Mouse (Mus musculus): Measurements from ENCODE around the gene Olfr348. TPM values are rescaled to one million over a fixed set of nuclear protein-coding genes. Genes with fewer than 3 reads are reported as not detected.

The Olfr348 gene
- polyA plus RNA-seq (2014; fragmentation: Nextera tagmentation; extraction: Ambion mirVana), result not detected in 2 replicates

DNA sequence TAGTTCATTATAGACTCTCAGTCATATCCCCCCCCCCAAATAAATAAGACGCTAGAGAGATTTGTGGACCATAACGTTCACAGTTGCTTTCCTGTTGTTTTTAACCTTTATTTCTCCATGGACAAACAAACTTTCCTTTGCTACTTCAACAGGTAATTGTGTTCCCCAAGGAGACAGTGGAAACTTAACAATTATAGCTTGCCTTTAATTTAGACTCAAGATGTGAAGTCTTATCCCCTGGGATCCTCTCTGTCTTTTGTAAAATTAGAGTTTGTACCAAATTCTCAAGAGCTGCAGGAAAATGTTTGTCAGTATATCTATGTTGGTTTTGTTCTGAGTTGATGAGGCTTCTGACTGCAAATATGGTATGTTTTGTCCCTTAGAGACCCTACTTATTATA lies at the start of gene Olfr348:
Gene Olfr348, plus strand, starts transcription at position 301 of the 400 bp plus-strand sequence.
- DNase-seq (ENCODE audit: low spot score), result no peak
- Histone ChIP-seq H3K27me3 (ENCODE audit: control insufficient read depth, insufficient read depth, low read length) (no peaks in the 10 kb centered on the region), H3K4me2 (replicated peaks; ENCODE audit: low read depth, low read length) (no peak within 1 kb of the TSS), H3K4me3 (ENCODE audit: low read depth, low read length) (no peak within 1 kb of the TSS), H3K4me1 (replicated peaks; ENCODE audit: control insufficient read depth, insufficient read depth, low read length) (no peaks in the 10 kb centered on the region), H3K9ac (ENCODE audit: low read depth, low read length) (no peak within 1 kb of the TSS), H3K9me3 (ENCODE audit: control insufficient read depth, low read length) (peaks cover 3% of the 10 kb centered on the region; the same call in 1 of the 2 replicates), H3K27ac (ENCODE audit: low read depth, low read length) (no peak within 1 kb of the TSS), H3K36me3 (ENCODE audit: control insufficient read depth, insufficient read depth, low read length) (no peaks in the 10 kb centered on the region)
- ATAC-seq (ENCODE audit: low FRiP score), result no peak
- 71% methylated on average over 2 of the region's 2 CpGs for WGBS

DNA sequence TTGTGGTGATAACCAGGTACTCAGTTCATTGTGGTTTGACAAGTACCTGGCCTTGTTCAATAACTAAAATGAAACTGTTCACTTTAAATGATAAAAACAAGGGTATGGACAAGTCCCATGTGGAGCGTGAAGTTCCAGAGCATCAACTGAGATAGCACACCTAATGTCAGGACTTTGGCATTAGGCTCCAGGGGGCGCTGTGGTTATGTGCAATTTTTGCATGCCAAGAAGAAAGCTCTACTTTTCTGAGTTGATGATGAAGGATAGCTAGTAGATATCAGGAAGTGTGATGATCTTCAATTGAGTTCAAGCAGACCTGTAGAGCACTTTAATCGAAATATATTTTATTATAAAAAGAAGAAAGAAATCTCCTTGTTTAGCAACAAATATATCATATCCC lies 47.9 kb upstream of the Olfr348 start:
- H3K36me3 ChIP-seq (ENCODE audit: control insufficient read depth, insufficient read depth, low read length), result no peaks in the 10 kb centered on the region
- 64% methylated on average over 3 of the region's 3 CpGs for WGBS
- no peak for ATAC-seq (ENCODE audit: low FRiP score)
- DNase-seq (ENCODE audit: low spot score), result no peak
- H3K27ac ChIP-seq (ENCODE audit: low read depth, low read length), result no peak overlapping the region
- H3K27me3 ChIP-seq (ENCODE audit: control insufficient read depth, insufficient read depth, low read length), result no peaks in the 10 kb centered on the region
- no peaks in the 10 kb centered on the region for H3K4me1 ChIP-seq (replicated peaks; ENCODE audit: control insufficient read depth, insufficient read depth, low read length)
- H3K4me2 ChIP-seq (replicated peaks; ENCODE audit: low read depth, low read length), result no peak overlapping the region
- no peaks in the 10 kb centered on the region; the same call in 1 of the 2 replicates for H3K9me3 ChIP-seq (ENCODE audit: control insufficient read depth, low read length)
- no peak overlapping the region for H3K9ac ChIP-seq (ENCODE audit: low read depth, low read length)
- no peak overlapping the region for H3K4me3 ChIP-seq (ENCODE audit: low read depth, low read length)

DNA sequence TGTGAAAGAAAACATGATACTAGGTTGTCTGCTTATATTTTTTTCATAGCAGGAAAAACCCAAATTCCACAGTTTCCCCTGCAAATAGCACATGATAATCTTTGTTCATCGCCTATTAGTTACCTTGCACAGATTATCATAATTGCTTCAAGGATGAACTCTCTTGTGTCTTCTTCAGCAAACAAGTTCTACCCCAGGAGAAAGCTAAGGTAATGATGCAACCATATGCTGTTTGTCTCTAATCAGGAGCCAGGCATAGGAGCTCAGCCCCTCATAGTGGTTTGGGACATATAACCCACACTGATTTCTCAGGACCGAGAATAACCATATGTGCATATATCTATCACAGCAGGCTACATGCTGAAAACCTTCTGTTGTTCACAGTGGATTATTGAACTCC lies 6.2 kb downstream of the Olfr348 start, which contains the start of gene Olfr50:
Gene Olfr50, plus strand, starts transcription at position 301 of the 400 bp plus-strand sequence.
- Histone ChIP-seq H3K9ac (ENCODE audit: low read depth, low read length) (no peak within 1 kb of the TSS), H3K27me3 (ENCODE audit: control insufficient read depth, insufficient read depth, low read length) (no peaks in the 10 kb centered on the region), H3K27ac (ENCODE audit: low read depth, low read length) (no peak within 1 kb of the TSS), H3K9me3 (ENCODE audit: control insufficient read depth, low read length) (peaks cover 3% of the 10 kb centered on the region; the same call in 1 of the 2 replicates), H3K36me3 (ENCODE audit: control insufficient read depth, insufficient read depth, low read length) (no peaks in the 10 kb centered on the region), H3K4me3 (ENCODE audit: low read depth, low read length) (no peak within 1 kb of the TSS), H3K4me2 (replicated peaks; ENCODE audit: low read depth, low read length) (no peak within 1 kb of the TSS), H3K4me1 (replicated peaks; ENCODE audit: control insufficient read depth, insufficient read depth, low read length) (no peaks in the 10 kb centered on the region)
- DNase-seq (ENCODE audit: low spot score) (no peak), ATAC-seq (ENCODE audit: low FRiP score) (no peak)
- 82% methylated on average over 2 of the region's 2 CpGs for WGBS

DNA sequence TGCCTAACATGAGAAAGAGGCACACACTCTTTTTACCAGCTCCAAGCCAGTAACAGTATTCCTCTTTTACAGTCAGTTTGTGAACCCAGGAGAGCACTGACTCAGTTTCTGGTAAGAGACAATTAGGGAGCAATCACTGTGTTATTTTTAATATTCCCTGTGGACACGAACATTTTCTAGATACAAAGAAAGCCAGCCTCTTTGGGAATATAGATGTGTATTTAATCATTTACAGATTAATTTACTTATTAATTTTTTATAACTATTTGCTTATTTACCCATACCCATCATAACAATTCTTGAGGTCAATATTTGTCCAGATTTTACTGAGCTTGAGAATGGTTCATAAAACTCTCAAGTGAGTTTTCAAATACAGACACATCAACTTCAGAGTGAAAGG lies 32.9 kb downstream of the Olfr348 start, which contains the start of gene Olfr3:
Gene Olfr3, minus strand, starts transcription at position 101 of the 400 bp plus-strand sequence.
- Histone ChIP-seq H3K9ac (ENCODE audit: low read depth, low read length) (no peak within 1 kb of the TSS), H3K27me3 (ENCODE audit: control insufficient read depth, insufficient read depth, low read length) (no peaks in the 10 kb centered on the region), H3K36me3 (ENCODE audit: control insufficient read depth, insufficient read depth, low read length) (no peaks in the 10 kb centered on the region), H3K4me2 (replicated peaks; ENCODE audit: low read depth, low read length) (no peak within 1 kb of the TSS), H3K4me3 (ENCODE audit: low read depth, low read length) (no peak within 1 kb of the TSS), H3K27ac (ENCODE audit: low read depth, low read length) (no peak within 1 kb of the TSS), H3K4me1 (replicated peaks; ENCODE audit: control insufficient read depth, insufficient read depth, low read length) (no peaks in the 10 kb centered on the region), H3K9me3 (ENCODE audit: control insufficient read depth, low read length) (no peaks in the 10 kb centered on the region; the same call in 1 of the 2 replicates)
- 72% methylated on average over 1 of the region's 1 CpGs for WGBS
- DNase-seq (ENCODE audit: low spot score) (no peak), ATAC-seq (ENCODE audit: low FRiP score) (no peak)

Other genes with a start within 250 kb of the Olfr348 start
- not detected in 2 replicates for gene Olfr344, start 217.6 kb upstream of the Olfr348 start, polyA plus RNA-seq (2014; fragmentation: Nextera tagmentation; extraction: Ambion mirVana)
- gene Olfr345, start 144.2 kb upstream of the Olfr348 start, polyA plus RNA-seq (2014; fragmentation: Nextera tagmentation; extraction: Ambion mirVana), result not detected in 2 replicates
- not detected in 2 replicates for gene Olfr346, start 98.5 kb upstream of the Olfr348 start, polyA plus RNA-seq (2014; fragmentation: Nextera tagmentation; extraction: Ambion mirVana)
- gene Olfr347, start 52.4 kb upstream of the Olfr348 start, polyA plus RNA-seq (2014; fragmentation: Nextera tagmentation; extraction: Ambion mirVana), result not detected in 2 replicates
- not detected in 2 replicates for gene Olfr50, start 6.3 kb downstream of the Olfr348 start, polyA plus RNA-seq (2014; fragmentation: Nextera tagmentation; extraction: Ambion mirVana)
- gene Olfr3, start 32.8 kb downstream of the Olfr348 start, polyA plus RNA-seq (2014; fragmentation: Nextera tagmentation; extraction: Ambion mirVana), result not detected in 2 replicates
- not detected in 2 replicates for gene Olfr350, start 62.0 kb downstream of the Olfr348 start, polyA plus RNA-seq (2014; fragmentation: Nextera tagmentation; extraction: Ambion mirVana)
- gene Olfr351, start 78.4 kb downstream of the Olfr348 start, polyA plus RNA-seq (2014; fragmentation: Nextera tagmentation; extraction: Ambion mirVana), result not detected in 2 replicates
- gene Olfr352, start 84.2 kb downstream of the Olfr348 start, polyA plus RNA-seq (2014; fragmentation: Nextera tagmentation; extraction: Ambion mirVana), result not detected in 2 replicates
- not detected in 2 replicates for gene Olfr353, start 108.7 kb downstream of the Olfr348 start, polyA plus RNA-seq (2014; fragmentation: Nextera tagmentation; extraction: Ambion mirVana)
- not detected in 2 replicates for gene Olfr354, start 121.4 kb downstream of the Olfr348 start, polyA plus RNA-seq (2014; fragmentation: Nextera tagmentation; extraction: Ambion mirVana)
- not detected in 2 replicates for gene Olfr355, start 144.6 kb downstream of the Olfr348 start, polyA plus RNA-seq (2014; fragmentation: Nextera tagmentation; extraction: Ambion mirVana)
- gene Olfr356, start 152.8 kb downstream of the Olfr348 start, polyA plus RNA-seq (2014; fragmentation: Nextera tagmentation; extraction: Ambion mirVana), result not detected in 2 replicates
- not detected in 2 replicates for gene Olfr357, start 209.6 kb downstream of the Olfr348 start, polyA plus RNA-seq (2014; fragmentation: Nextera tagmentation; extraction: Ambion mirVana)
- gene Olfr358, start 225.1 kb downstream of the Olfr348 start, polyA plus RNA-seq (2014; fragmentation: Nextera tagmentation; extraction: Ambion mirVana), result not detected in 2 replicates